Mouse (Mus musculus) left cerebral cortex, adult 11 months (tissue): ENCODE results near the gene Sema5a.

Experiments
- DNase-seq: peaks from one replicate; pipeline ENCODE4 v3.0.0; 2022; ENCODE audit warnings: low spot score

Sema5a gene

DNA sequence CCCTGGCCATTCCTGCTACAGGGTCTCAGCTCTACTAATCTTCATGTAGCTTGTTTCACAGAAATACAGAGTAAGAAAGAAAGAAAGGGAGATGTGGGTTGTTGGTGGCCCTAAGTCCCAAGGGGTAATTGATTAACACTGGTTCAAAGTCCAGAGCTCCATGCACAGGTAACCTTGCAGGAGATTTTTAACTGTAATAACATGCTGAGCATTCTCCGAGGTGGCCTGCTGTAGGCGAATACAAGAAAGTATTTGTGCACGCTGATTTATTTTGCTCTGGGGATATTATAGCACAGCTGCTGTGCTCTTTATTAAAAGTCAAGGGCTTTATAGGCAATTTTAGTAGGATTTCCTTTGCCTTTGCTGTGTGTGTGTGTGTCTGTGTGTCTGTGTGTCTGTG lies 393.3 kb downstream of the Sema5a start:
- no peak for DNase-seq

GRCm38 (mm10) chr15:32647061-32647687 lies 402.6 kb downstream of the Sema5a start:
- DNase-seq: no peak

DNA sequence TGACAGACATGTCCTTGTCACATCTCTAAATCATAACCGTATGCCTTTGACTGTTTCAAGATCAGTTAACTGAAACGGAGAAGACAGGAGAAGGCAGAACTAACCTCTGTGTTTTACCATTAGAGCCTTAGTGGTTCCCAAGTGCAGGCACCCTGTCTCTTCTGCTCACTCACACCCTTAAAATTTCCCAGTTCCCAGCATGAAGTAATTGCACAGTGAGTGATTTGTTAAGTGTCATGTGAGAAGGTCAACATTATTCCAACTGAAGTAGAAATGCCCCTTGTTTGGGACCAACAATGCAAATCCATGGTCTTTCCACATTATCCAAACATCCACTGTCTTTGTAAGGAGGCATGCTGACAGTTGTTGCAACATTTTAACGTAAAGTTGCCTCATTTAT lies 409.4 kb downstream of the Sema5a start:
- no peak for DNase-seq

GRCm38 (mm10) chr15:32656017-32656416 lies 411.4 kb downstream of the Sema5a start:
- no peak for DNase-seq

DNA sequence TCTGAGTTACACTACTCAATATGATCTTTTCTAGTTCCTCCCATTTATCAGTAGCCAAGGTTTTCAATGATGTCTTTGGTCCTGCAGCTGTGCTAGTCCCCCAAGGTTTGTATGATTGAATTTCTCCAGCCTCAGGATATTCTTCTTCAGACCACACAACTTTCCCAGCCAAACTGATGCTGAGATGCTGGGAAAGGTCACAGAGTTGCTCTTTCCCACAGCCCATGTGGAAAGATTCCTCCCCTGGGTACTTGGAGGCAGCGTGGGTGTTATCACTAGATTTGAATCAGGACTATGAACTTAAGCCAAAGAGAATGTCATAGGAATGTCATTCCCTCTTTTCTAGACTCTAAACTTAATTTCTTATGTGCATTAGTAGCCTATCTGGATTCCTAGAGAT lies 431.8 kb downstream of the Sema5a start:
- no peak for DNase-seq

DNA sequence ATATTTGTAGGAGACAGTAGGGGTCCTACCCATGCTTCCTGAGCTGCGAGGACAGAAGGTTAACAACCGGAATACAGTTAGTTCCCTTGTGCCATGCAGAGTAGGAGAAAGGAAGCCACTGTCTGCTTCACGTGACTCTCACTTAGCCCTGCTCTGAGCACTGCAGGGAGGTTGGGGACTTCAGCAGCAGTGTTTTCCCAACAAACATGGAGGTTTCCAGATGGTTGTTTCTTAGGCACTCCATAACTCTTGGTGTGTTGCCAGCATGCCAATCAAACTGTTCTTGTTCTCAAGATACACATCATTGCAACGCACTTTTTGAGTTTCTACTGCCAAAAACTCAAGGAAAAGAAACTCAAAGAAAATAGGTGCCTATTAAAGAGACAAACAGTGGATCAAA lies 440.5 kb downstream of the Sema5a start:
- DNase-seq: no peak

DNA sequence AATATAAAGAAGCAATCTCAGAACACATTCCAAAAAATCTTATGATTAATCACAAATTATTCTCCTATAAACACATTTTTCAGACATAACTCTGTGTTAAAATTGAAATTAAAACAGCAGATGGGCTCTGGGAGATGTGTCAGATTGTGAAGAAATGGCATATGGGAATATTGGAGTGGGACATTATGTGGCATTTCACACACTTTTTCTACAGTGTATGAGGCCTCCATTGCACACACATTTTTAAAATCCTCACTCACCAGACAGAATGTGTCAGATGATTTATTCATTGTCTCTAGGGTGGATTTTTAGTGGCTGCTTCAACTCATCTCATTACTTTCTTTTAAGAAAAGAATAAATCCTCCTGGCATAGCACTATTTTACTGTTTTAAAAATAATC lies 446.4 kb downstream of the Sema5a start:
- peak; percentile 8 for DNase-seq

DNA sequence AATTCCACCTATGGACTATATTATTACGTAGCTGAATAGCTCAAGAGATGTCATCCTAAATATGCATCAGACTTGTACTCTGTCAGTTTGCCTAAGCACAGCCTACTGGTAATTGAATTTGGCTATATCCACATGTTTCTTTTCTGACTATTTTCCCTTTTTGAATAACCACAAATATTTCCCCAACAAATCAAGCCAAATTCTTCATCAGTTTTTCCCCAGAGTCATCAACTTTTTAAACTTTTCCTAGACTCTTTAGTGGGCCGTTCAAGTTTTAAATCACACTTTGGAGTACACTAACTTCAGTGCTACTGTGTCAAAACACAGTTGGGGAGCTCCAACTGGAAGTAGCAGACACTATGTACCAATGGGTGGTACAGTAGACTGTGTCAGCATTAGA lies 448.4 kb downstream of the Sema5a start:
- no peak for DNase-seq

DNA sequence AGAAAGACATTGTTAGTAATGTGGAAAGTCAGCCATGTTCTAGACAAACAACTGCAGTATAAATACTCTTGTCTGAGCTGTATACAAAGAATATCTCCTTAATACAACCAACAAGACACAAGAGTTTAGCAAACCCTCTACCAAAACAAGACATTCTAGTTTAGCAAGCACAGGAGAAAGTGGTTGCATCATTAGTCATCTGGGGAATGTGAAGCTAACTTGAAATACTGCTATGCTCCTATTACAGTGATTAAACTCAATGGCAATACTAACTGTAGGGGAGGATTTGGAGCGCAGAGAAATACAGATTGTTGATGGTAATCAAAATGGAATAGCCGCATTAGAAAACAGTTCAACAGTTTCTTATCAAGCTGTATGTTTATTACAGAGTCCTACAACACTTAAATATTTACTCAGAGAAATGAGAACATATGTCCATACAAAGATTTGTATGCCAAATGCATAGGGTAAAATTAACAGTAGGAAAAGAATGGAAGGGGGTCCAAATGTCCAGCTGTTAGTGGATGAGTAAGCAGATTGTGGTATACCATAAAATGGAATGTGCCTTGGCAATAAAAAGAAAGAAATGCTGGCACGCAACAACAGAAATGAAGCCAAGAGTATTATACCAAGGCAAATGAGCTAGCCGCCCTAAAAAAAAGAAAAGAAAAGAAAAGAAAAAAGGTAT lies 472.8 kb downstream of the Sema5a start:
- DNase-seq: no peak

GRCm38 (mm10) chr15:32718293-32718963 lies 473.8 kb downstream of the Sema5a start:
- peak; percentile 51 for DNase-seq

GRCm38 (mm10) chr15:32718964-32719311 lies 474.3 kb downstream of the Sema5a start:
- DNase-seq: no peak

DNA sequence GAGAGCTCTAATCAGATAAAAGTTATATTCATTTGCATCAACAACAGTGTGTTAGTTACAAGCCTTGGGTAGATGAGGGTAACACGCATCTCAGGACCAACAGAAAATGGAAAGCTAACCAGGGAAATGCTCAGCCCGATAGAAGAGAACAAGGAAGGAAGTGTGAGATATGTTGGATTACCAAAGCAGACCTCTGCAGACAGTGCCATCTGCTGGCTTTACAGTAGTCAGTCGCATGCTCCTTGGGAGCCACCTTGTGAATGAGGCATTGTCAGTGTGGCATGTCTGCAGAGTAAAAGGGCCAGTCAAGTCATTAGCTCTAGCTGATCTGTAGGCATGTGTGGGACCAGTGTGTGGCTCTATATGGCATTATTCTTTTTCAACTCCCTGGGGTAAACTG lies 486.2 kb downstream of the Sema5a start:
- DNase-seq: peak; percentile 10
